Mouse (Mus musculus) heart, embryonic 13.5 days (tissue): Measurements from ENCODE around the gene Tns3. TPM values are rescaled to one million over a fixed set of nuclear protein-coding genes. Genes with fewer than 3 reads are reported as not detected.

Source experiments
- ATAC-seq: fragments of 200-750 bp; cut with Nextera tagmentation; 2 replicates; pipeline ENCODE4 v1.8.0; 2017; ENCODE audit warnings: moderate TSS enrichment; ENCODE audit not compliant: insufficient number of reproducible peaks, low FRiP score, low TSS enrichment; ENCODE audit errors: extremely low read depth
- H3K27ac ChIP-seq: fragments of 300-500 bp; sonication (generic); replicated peaks from 2 replicates; pipeline ENCODE4 v1.5.1; 2015; ENCODE audit warnings: moderate library complexity, mild to moderate bottlenecking, inconsistent platforms
- H3K27me3 ChIP-seq: fragments of 300-500 bp; sonication (generic); replicated peaks from 2 replicates; pipeline ENCODE4 v1.6.1; 2015; ENCODE audit warnings: mild to moderate bottlenecking, inconsistent platforms
- H3K36me3 ChIP-seq: fragments of 300-500 bp; sonication (generic); 2 replicates; pipeline ENCODE4 v1.6.1; 2015; ENCODE audit warnings: mild to moderate bottlenecking, inconsistent platforms
- H3K4me1 ChIP-seq: fragments of 300-500 bp; sonication (generic); 2 replicates; pipeline ENCODE4 v1.6.1; 2015; ENCODE audit warnings: inconsistent platforms
- H3K4me2 ChIP-seq: fragments of 300-500 bp; sonication (generic); 2 replicates; pipeline ENCODE4 v1.6.1; 2015; ENCODE audit warnings: inconsistent platforms, mild to moderate bottlenecking, moderate library complexity
- H3K4me3 ChIP-seq: fragments of 300-500 bp; sonication (generic); 2 replicates; pipeline ENCODE4 v1.5.1; 2015; ENCODE audit warnings: moderate library complexity, mild to moderate bottlenecking, inconsistent platforms
- H3K9ac ChIP-seq: fragments of 300-500 bp; sonication (generic); 2 replicates; pipeline ENCODE4 v1.6.1; 2015; ENCODE audit warnings: inconsistent platforms, mild to moderate bottlenecking, moderate library complexity
- H3K9me3 ChIP-seq: fragments of 300-500 bp; sonication (generic); 2 replicates; pipeline ENCODE4 v1.6.1; 2016; ENCODE audit warnings: inconsistent platforms
- WGBS: fragments of 180-500 bp; shearing (Covaris S2); methylation state at CpG from one replicate; pipeline ENCODE4 v1.1.7; 2015; ENCODE audit warnings: mixed read lengths; 5-methylcytosine and 5-hydroxymethylcytosine counted together
- polyA plus RNA-seq: library from polyadenylated mRNA; unstranded; fragments of >200 nt; fragmentation: Nextera tagmentation; extraction: Ambion mirVana; gene quantifications from 2 replicates; pipeline ENCODE4 v1.2.1, GENCODE M21; 2015

Gene Tns3
- polyA plus RNA-seq, 1 experiment from 2014 or later, result 15.2 TPM

DNA sequence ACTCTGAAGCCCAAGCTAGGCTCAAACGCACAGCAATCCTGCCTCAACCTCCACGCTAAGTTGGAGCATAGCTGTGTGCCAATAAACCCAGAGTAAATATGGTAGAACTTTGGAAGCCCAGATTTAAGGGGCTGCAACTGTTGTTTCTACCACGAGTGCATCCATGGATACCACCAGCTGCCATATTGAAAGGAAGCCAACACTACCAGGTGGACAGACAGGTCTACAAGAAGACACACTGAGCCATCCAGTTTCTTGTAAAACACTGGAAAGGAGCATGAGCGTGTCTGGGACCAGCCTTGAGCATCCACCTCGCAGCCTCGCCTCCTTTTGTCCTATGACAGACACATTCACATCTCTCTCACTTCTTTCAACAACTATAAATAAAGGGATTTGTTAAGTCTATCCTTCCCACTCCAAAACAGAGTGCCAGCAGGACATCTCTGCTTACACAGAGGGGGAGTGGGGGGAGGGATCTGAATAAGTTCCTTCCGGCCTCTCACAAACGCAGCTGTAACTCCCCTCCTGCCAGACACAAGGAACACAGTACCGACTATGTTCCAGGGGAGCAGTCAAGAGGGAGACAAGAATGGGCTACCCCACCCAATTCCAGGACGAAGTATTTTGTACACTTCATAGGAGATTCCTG is 77.2 kb downstream of the Tns3 start:
- H3K27me3 ChIP-seq, result no peaks in the 10 kb centered on the region
- H3K9ac ChIP-seq, result no peak overlapping the region
- H3K27ac ChIP-seq, result 0 out of 2 replicates have a peak overlapping the region, but pooled peaks have one; percentile 15
- no peaks in the 10 kb centered on the region for H3K9me3 ChIP-seq
- no peak overlapping the region for H3K4me2 ChIP-seq
- 64% methylated on average over 10 of the region's 10 CpGs for WGBS
- H3K4me1 ChIP-seq, result peaks cover 81% of the 10 kb centered on the region
- peaks cover 6% of the 10 kb centered on the region; the same call in 1 of the 2 replicates for H3K36me3 ChIP-seq
- no peak for ATAC-seq
- H3K4me3 ChIP-seq, result no peak overlapping the region

DNA sequence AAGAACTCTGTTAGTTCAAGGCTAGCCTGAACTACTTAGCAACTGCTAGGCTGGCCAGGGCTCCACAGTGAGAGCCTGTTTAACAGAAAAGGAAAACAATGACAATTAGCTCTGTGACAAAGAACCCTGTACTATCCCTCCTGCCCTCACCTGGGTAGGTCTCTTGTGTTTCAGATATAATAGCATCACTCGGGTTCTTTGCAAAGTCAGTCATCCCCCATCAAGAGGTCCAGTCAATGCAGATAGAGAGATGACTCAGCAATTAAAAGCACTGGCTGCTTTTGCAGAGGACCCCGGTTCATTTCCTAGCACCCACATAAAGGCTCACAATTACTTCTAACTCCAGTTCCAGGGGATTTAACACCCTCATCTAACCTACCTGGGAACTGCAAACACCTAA is 78.0 kb downstream of the Tns3 start:
- Histone ChIP-seq H3K27ac (no peak overlapping the region), H3K36me3 (peaks cover 6% of the 10 kb centered on the region; the same call in 1 of the 2 replicates), H3K4me3 (no peak overlapping the region), H3K4me2 (no peak overlapping the region), H3K27me3 (no peaks in the 10 kb centered on the region), H3K9me3 (no peaks in the 10 kb centered on the region), H3K9ac (no peak overlapping the region), H3K4me1 (peaks cover 81% of the 10 kb centered on the region)
- no peak for ATAC-seq
- WGBS, result 67% methylated on average over 2 of the region's 2 CpGs

DNA sequence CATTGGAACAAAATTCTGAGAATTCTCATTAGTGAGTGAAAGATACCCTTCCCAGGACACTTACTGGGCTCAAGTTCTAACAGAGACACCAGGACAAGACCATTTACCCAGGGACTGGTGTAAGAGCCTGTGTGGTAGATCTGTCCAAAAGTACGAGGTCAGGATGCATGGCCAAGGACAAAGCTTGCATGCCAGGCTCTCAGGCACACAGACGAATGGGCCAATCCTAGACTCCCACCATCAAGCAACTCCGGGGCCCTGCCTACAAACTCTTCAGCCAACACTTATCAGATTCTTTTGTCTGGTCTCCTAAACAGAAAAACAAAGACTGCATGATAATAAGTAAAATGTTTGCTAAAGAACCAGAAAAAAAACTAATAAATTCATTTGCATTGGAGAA is 78.6 kb downstream of the Tns3 start:
- peaks cover 80% of the 10 kb centered on the region for H3K4me1 ChIP-seq
- H3K9ac ChIP-seq, result no peak overlapping the region
- H3K4me3 ChIP-seq, result no peak overlapping the region
- H3K36me3 ChIP-seq, result peaks cover 6% of the 10 kb centered on the region; the same call in 1 of the 2 replicates
- H3K27ac ChIP-seq, result peak overlapping the region; percentile 71
- H3K4me2 ChIP-seq, result no peak overlapping the region
- WGBS, result 50% methylated on average over 3 of the region's 3 CpGs
- H3K9me3 ChIP-seq, result no peaks in the 10 kb centered on the region
- ATAC-seq, result no peak
- no peaks in the 10 kb centered on the region for H3K27me3 ChIP-seq

DNA sequence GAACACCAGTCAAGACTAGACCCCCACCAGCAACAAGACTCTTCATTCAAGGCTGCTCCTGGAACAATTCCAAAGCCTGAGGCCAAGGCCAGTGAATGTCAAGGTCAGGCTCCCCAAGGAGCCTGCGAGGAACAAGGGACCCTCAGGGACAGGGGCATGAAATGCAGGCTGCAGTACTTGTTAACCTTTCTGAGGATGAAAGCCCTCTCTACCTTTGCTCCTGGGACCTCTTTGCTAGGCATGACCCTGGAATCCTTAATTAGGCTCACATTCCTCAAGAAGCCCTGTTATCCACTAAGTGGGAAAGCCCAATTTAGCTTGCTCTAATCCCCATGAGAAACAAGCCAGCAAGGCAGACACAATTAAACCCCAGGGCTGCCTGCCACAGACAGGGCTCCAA is 79.4 kb downstream of the Tns3 start:
- Histone ChIP-seq H3K9me3 (no peaks in the 10 kb centered on the region), H3K4me3 (no peak overlapping the region), H3K4me1 (peaks cover 83% of the 10 kb centered on the region), H3K9ac (no peak overlapping the region), H3K4me2 (no peak overlapping the region), H3K27ac (peak overlapping the region; percentile 71), H3K27me3 (no peaks in the 10 kb centered on the region), H3K36me3 (peaks cover 6% of the 10 kb centered on the region; the same call in 1 of the 2 replicates)
- WGBS, result 38% methylated on average over 1 of the region's 1 CpGs
- ATAC-seq, result no peak

DNA sequence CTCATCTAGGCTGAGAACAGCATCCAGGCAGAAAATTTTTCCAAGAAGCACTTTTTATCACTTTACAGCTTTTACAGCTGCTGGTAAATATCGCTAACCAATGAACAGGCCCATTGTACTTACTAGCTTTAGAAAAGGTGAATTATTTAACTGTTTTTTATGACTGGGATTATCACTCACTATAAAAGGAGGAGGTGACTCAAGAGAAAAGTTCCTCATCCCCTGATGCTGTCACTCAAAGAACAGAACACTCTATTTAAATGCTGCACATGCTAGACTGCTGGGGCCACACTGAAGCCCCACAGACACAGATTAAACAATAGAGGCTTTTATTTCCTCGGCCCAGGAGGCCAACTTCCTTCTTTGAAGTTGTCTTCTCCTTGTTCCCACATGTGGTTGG is 80.0 kb downstream of the Tns3 start:
- Histone ChIP-seq H3K4me2 (no peak overlapping the region), H3K27ac (peak overlapping the region; percentile 36; the same call in 1 of the 2 replicates), H3K4me1 (peaks cover 83% of the 10 kb centered on the region), H3K9ac (no peak overlapping the region), H3K27me3 (no peaks in the 10 kb centered on the region), H3K4me3 (no peak overlapping the region), H3K36me3 (peaks cover 6% of the 10 kb centered on the region; the same call in 1 of the 2 replicates), H3K9me3 (no peaks in the 10 kb centered on the region)
- ATAC-seq, result no peak
- 77% methylated on average over 2 of the region's 2 CpGs for WGBS

DNA sequence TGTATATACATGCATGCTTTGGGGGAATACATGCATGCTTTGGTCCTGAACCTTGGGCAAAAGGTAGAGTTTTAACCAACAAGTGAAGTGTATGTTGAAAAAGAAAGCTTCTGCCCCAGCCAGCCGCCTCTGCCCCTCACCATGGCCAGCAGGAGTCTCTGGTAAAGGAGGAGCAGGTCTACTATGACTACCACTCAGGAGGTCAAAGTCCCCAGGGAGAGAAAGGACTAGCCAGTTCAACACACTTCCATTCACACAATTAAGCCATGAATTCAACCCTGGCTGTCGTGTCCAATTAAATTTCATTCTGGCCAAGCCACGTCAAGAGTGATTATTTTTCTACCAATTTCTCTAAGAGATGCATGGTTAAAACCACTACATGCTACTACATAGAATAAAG is 81.2 kb downstream of the Tns3 start:
- 90% methylated on average over 3 of the region's 3 CpGs for WGBS
- ATAC-seq, result no peak
- Histone ChIP-seq H3K9me3 (no peaks in the 10 kb centered on the region), H3K27me3 (no peaks in the 10 kb centered on the region), H3K4me3 (no peak overlapping the region), H3K36me3 (0 out of 2 replicates have a peak, but pooled peaks cover under 1% of the 10 kb centered on the region), H3K27ac (no peak overlapping the region), H3K9ac (no peak overlapping the region), H3K4me1 (peaks cover 90% of the 10 kb centered on the region), H3K4me2 (no peak overlapping the region)

DNA sequence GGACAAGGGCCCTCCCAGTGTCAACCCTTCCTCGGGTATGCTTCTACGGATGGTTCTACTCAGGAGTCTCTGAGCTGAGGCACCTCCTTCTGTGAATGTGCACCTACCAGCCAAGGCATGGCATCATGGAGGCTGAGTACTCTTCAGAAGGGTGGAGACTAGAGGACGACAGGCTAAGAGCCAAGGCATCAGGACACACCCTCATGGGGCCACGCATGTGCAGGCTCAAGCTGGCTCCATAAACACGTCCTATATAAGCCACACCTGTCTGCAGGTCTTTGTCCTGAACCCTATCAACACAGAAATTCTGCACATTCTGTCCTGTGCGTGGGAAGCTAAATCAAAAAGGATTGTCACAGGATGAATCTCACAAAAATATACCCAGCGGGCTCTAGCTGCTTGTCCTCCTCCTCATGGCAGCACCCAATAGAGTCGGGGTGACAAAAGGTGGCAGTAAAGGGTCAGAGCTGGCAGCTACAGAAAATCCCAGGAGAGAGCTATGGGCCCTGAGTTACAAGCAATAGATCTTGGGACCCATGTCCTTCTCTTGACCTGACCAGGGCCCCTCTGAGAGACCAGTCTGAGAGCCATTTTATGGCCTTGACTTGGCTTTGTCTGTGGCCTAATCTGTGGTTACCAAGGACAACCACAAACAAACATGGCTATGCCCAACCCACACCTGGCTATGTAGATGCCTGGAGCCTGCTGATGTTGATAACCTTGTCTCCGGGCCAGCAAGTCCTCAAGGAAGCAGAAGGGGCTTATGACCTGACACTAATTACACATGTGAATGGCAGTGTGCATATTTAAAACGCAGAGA is 82.0 kb downstream of the Tns3 start:
- 70% methylated on average over 10 of the region's 10 CpGs for WGBS
- Histone ChIP-seq H3K4me1 (peaks cover 92% of the 10 kb centered on the region), H3K36me3 (no peaks in the 10 kb centered on the region), H3K27ac (0 out of 2 replicates have a peak overlapping the region, but pooled peaks have one; percentile 5), H3K27me3 (no peaks in the 10 kb centered on the region), H3K4me2 (no peak overlapping the region), H3K9ac (no peak overlapping the region), H3K4me3 (no peak overlapping the region), H3K9me3 (no peaks in the 10 kb centered on the region)
- ATAC-seq, result no peak

DNA sequence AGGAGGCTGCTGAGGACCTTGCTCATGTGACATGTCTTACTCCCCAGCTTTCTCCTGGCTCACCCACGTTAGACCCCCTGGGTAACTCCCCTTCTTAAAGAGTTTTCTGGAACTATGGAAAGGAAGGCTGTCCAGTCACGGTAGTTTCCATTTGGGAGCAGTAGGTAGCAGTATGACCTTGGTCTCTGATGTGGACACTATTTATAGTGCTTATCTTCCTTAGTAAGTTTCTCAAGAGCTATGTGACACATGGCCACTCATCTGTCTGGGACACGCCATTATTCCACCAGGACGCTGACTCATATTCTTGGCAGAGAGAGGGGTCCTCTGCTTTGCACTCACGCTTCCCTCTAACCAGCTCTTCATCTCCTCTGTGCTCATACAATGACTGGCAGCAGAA is 84.5 kb downstream of the Tns3 start:
- peak overlapping the region; percentile 55 for H3K4me2 ChIP-seq
- WGBS, result 12% methylated on average over 5 of the region's 5 CpGs
- no peaks in the 10 kb centered on the region for H3K27me3 ChIP-seq
- peaks cover 93% of the 10 kb centered on the region for H3K4me1 ChIP-seq
- H3K4me3 ChIP-seq, result 0 out of 2 replicates have a peak overlapping the region, but pooled peaks have one; percentile 11
- peak; percentile 69; the same call in 1 of the 2 replicates for ATAC-seq
- H3K9ac ChIP-seq, result peak overlapping the region; percentile 53
- no peaks in the 10 kb centered on the region for H3K9me3 ChIP-seq
- no peaks in the 10 kb centered on the region for H3K36me3 ChIP-seq
- peak overlapping the region; percentile 91 for H3K27ac ChIP-seq

DNA sequence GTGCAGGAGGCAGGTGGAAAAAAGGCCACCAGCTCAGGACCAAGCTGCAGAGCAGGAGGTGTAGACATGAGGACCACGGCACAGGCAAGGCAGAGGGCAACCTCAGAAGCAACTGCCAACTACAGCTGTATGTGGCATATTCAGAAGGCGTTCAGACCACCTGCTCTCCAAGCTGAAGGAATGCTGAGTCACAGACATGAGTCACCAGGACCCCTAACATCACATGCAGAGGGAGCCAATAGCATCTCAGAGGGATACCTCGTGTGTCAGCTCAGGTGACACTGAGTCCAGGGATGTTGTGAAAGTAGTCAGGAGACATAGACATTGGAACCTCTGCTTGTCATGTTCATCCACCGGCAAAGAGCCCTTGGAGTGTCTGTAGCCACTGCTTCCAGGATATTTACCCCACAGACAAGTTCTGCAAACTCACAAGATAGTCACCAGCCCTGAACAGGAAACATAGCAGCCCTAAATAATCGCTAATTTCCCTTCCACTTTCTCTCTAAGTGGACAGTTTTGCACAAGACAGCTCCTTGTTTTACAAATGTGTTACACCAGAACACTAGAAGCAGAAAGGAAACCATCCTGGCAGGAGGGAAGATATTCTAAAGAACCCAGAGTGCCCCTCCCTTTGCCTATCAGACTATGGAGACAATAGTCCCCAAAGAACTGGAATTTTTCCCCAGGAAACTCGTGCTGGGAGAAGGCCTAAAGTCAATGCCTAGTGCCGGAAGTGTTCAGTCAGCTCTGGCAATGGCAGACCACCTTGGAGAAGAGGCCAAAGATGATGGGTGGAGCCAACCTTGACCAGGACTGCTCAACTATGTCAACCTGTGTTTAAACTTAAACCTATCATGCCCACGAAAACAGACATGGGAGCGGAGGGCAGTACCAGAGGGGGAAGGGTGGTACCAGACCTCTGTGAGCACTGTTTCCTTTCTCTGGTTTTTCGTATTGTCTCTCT is 88.8 kb downstream of the Tns3 start:
- no peak overlapping the region for H3K4me2 ChIP-seq
- H3K27ac ChIP-seq, result peak overlapping the region; percentile 15; the same call in 1 of the 2 replicates
- no peak for ATAC-seq
- no peak overlapping the region for H3K4me3 ChIP-seq
- H3K27me3 ChIP-seq, result no peaks in the 10 kb centered on the region
- H3K9ac ChIP-seq, result no peak overlapping the region
- 65% methylated on average over 10 of the region's 10 CpGs for WGBS
- H3K9me3 ChIP-seq, result no peaks in the 10 kb centered on the region
- H3K4me1 ChIP-seq, result peaks cover 73% of the 10 kb centered on the region
- no peaks in the 10 kb centered on the region for H3K36me3 ChIP-seq

DNA sequence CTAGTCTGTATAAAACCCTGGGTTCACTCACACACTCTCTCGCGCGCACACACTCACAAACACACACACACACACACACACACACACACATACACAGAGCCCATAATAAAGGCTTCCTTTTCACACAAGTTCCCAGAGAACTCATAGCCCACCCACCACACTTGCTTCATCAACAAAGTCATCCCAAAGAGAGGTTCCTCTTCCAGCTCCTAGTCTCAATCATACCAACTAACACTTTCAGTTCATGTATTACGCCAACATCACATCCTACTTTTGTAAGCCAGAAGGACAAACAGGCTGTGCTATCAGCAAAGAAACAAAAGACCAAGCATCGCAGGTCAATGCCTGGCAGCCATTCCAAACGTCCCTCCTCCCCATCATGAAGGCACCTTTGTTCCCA is 89.8 kb downstream of the Tns3 start:
- Histone ChIP-seq H3K36me3 (no peaks in the 10 kb centered on the region), H3K4me3 (no peak overlapping the region), H3K4me1 (peaks cover 67% of the 10 kb centered on the region), H3K9ac (no peak overlapping the region), H3K4me2 (no peak overlapping the region), H3K27me3 (no peaks in the 10 kb centered on the region), H3K9me3 (no peaks in the 10 kb centered on the region), H3K27ac (0 out of 2 replicates have a peak overlapping the region, but pooled peaks have one; percentile 15)
- WGBS, result 83% methylated on average over 6 of the region's 6 CpGs
- ATAC-seq, result no peak

DNA sequence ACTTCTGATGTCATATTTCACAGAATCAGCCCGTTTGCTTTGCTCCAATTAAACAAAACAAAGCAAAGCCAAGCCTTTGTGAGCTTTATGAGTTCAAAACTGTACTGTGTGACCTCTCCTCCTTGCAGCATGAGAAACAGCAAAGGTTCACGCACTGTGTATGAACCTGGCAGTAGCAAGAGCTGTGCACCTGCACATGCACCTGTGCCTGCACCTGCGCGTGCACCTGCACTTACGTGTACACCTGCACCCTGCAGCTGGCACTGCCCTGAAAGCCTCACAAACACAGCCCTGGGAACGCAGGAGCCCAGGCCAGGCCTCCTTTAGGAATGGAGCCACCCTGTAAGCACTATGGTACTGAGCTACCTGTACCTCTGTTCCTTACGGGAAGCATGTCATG is 91.6 kb downstream of the Tns3 start:
- Histone ChIP-seq H3K9ac (no peak overlapping the region), H3K4me1 (peaks cover 54% of the 10 kb centered on the region), H3K4me3 (no peak overlapping the region), H3K9me3 (no peaks in the 10 kb centered on the region), H3K4me2 (no peak overlapping the region), H3K36me3 (no peaks in the 10 kb centered on the region), H3K27me3 (no peaks in the 10 kb centered on the region), H3K27ac (no peak overlapping the region)
- 86% methylated on average over 7 of the region's 7 CpGs for WGBS
- no peak for ATAC-seq
